Mouse (Mus musculus) kidney, adult 2 months (tissue): ENCODE data around the gene Olfr691.

Experiments
- CTCF ChIP-seq: fragments of 200-500 bp; conservative IDR thresholded peaks from 2 replicates; pipeline ENCODE4 v1.5.1; 2011; ENCODE audit warnings: low read depth, mild to moderate bottlenecking, control low read depth, low read length, moderate library complexity, mixed read lengths; ENCODE audit not compliant: insufficient read depth, insufficient read length
- POLR2A ChIP-seq: fragments of 200-500 bp; IDR thresholded peaks from one replicate; pipeline ENCODE4 v1.6.1; 2011; ENCODE audit warnings: low read depth, low read length, control low read depth

DNA sequence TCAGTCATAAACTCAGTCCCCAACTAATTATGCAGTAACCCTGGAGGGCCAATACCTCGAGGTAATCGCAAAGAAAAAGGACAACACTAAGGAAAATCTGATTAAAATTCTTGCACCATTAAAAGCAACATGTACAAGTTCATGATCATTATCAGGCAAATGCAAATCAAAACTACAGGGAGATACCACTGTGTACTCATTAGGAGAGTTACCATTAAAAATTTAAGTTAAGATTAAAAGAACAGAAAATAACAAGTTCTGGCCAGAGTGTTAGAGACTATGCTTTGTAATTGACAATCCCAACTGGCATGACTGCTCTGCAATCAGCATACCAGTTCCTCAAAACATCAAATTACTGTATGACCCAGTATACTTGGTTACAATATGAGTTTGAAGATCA is 682 bp upstream of the Olfr691 start:
- TF ChIP-seq POLR2A = no peak
- no peak for TF ChIP-seq CTCF
